Comparison of ENCODE assay signal across 22 mouse cellular contexts in genomic region chr4:120064696-120065095, GRCm38 (mm10). TPM values are rescaled to one million over a fixed set of nuclear protein-coding genes. Genes with fewer than 3 reads are reported as not detected.
"Had no signal": no experiment of that assay in that cellular context is flagged by ENCODE, and none has a peak within 500 bp of the region (broad histone marks: within the 10 kb centered on the region; RNA-seq: fewer than 3 reads in every experiment).

TSS of gene AL607142.1 (plus strand) at chr4:120064996.

- ATAC-seq: midbrain, embryonic 13.5 days; midbrain, embryonic 16.5 days had no signal

- H3K27me3 ChIP-seq: midbrain, embryonic 13.5 days; neural tube, embryonic 12.5 days; stomach, embryonic 15.5 days had no signal

- H3K9ac ChIP-seq: lung, embryonic 14.5 days; midbrain, embryonic 13.5 days; neural tube, embryonic 12.5 days; stomach, embryonic 15.5 days had no signal

- H3K4me3 ChIP-seq: midbrain, embryonic 10.5 days; midbrain, embryonic 13.5 days; neural tube, embryonic 12.5 days; stomach, embryonic 15.5 days had no signal

- H3K36me3 ChIP-seq: midbrain, embryonic 10.5 days; midbrain, embryonic 13.5 days; neural tube, embryonic 12.5 days; stomach, embryonic 15.5 days had no signal

- DNase-seq: lung, adult 18-20 months; lung, embryonic 14.5 days; lung, postnatal 10 days; right cerebral cortex, postnatal 14 days; thymus, adult 2 months; thymus, postnatal 25 days; thymus, postnatal 4 days had no signal

- H3K9me3 ChIP-seq: midbrain, embryonic 10.5 days; midbrain, embryonic 13.5 days; neural tube, embryonic 12.5 days; stomach, embryonic 15.5 days had no signal

- H3K4me2 ChIP-seq: lung, embryonic 14.5 days; midbrain, embryonic 13.5 days; neural tube, embryonic 12.5 days; stomach, embryonic 15.5 days had no signal

- H3K4me1 ChIP-seq: stomach, embryonic 15.5 days had no signal

- H3K27ac ChIP-seq: midbrain, embryonic 10.5 days; midbrain, embryonic 13.5 days; neural tube, embryonic 12.5 days; stomach, embryonic 15.5 days; stomach, postnatal 0 days had no signal

RNA-seq across cellular contexts. Expression of gene AL607142.1, which starts in this region (rescaled TPM):
- total RNA-seq: megakaryocyte, adult 5-6 weeks; megakaryocyte-erythroid progenitor cell, adult 5-6 weeks; neutrophil, adult 5-6 weeks had no signal
- polyA plus RNA-seq: liver, embryonic 16.5 days; lung, embryonic 14.5 days; lung, embryonic 16.5 days; midbrain, embryonic 10.5 days; midbrain, embryonic 13.5 days; midbrain, embryonic 16.5 days; neural tube, embryonic 12.5 days; neural tube, embryonic 14.5 days; spleen, adult 2 months; stomach, embryonic 15.5 days; stomach, postnatal 0 days; testis, adult 2 months; thymus, adult 2 months; urinary bladder, adult 2 months had no signal
